Mouse (Mus musculus) hindbrain, embryonic 15.5 days (tissue): ENCODE data around the gene Fen1. TPM values are rescaled to one million over a fixed set of nuclear protein-coding genes. Genes with fewer than 3 reads are reported as not detected.
A peak's percentile ranks its signal among the peaks of the same experiment; 100 is the strongest.

ENCODE experiments used
- ATAC-seq: fragments of 200-750 bp; cut with Nextera tagmentation; 2 replicates; pipeline ENCODE4 v1.8.0; 2017; ENCODE audit warnings: low read depth, moderate number of reproducible peaks, moderate TSS enrichment; ENCODE audit not compliant: low FRiP score
- H3K27ac ChIP-seq: fragments of 300-500 bp; sonication (generic); replicated peaks from 2 replicates; pipeline ENCODE4 v1.5.1; 2015; ENCODE audit warnings: mild to moderate bottlenecking, inconsistent platforms
- H3K27me3 ChIP-seq: fragments of 300-500 bp; sonication (generic); 2 replicates; pipeline ENCODE4 v1.6.1; 2015; ENCODE audit warnings: control low read depth, inconsistent platforms
- H3K36me3 ChIP-seq: fragments of 300-500 bp; sonication (generic); 2 replicates; pipeline ENCODE4 v1.6.1; 2015; ENCODE audit warnings: control low read depth, inconsistent platforms
- H3K4me1 ChIP-seq: fragments of 300-500 bp; sonication (generic); replicated peaks from 2 replicates; pipeline ENCODE4 v1.6.1; 2015; ENCODE audit warnings: control low read depth, inconsistent platforms
- H3K4me2 ChIP-seq: fragments of 300-500 bp; sonication (generic); 2 replicates; pipeline ENCODE4 v1.6.1; 2015; ENCODE audit warnings: moderate library complexity, mild to moderate bottlenecking, inconsistent platforms
- H3K4me3 ChIP-seq: fragments of 300-500 bp; sonication (generic); 2 replicates; pipeline ENCODE4 v1.5.1; 2015; ENCODE audit warnings: mild to moderate bottlenecking, inconsistent platforms
- H3K9ac ChIP-seq: fragments of 300-500 bp; sonication (generic); 2 replicates; pipeline ENCODE4 v1.6.1; 2015; ENCODE audit warnings: inconsistent platforms
- H3K9me3 ChIP-seq: fragments of 300-500 bp; sonication (generic); 2 replicates; pipeline ENCODE4 v1.6.1; 2016; ENCODE audit warnings: control low read depth, inconsistent platforms
- WGBS: fragments of 180-500 bp; shearing (Covaris S2); methylation state at CpG from one replicate; pipeline ENCODE4 v1.1.7; 2015; 5-methylcytosine and 5-hydroxymethylcytosine counted together
- microRNA-seq: library from miRNA; unstranded; fragments of <30 nt; microRNA quantifications from one replicate; pipeline ENCODE4, GENCODE M21; 2016
- polyA plus RNA-seq: library from polyadenylated mRNA; unstranded; fragments of >200 nt; fragmentation: Nextera tagmentation; extraction: Ambion mirVana; gene quantifications from 2 replicates; pipeline ENCODE4 v1.2.1, GENCODE M21; 2015

Fen1 gene
- polyA plus RNA-seq, 1 experiment from 2014 or later = 28.2 TPM

DNA sequence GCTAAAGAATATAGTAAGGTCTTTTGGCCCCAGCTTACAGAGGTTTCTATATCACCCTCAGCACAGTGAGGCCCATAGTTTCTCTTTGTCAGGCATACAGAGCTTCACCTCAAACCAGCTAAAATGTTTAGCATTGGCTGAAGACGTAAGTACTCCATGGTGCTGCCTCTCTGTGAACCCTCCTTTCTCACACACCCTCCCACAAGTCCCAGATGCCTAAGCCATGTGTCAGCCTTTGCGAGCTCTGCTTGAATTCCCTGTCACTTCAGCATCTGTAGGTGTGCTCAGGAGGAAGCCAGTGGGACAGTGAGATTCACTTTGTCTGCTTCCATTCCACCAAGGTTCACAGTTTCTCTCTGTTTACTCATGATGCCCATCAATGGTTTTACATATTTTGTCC lies 46.2 kb downstream of the Fen1 start:
- no peak overlapping the region for H3K4me3 ChIP-seq
- no peaks in the 10 kb centered on the region for H3K9me3 ChIP-seq
- 75% methylated on average over 2 of the region's 2 CpGs for WGBS
- H3K4me2 ChIP-seq = no peak overlapping the region
- H3K36me3 ChIP-seq = no peaks in the 10 kb centered on the region
- no peak overlapping the region for H3K9ac ChIP-seq
- no peaks in the 10 kb centered on the region for H3K4me1 ChIP-seq
- no peak overlapping the region for H3K27ac ChIP-seq
- no peak for ATAC-seq
- no peaks in the 10 kb centered on the region for H3K27me3 ChIP-seq

DNA sequence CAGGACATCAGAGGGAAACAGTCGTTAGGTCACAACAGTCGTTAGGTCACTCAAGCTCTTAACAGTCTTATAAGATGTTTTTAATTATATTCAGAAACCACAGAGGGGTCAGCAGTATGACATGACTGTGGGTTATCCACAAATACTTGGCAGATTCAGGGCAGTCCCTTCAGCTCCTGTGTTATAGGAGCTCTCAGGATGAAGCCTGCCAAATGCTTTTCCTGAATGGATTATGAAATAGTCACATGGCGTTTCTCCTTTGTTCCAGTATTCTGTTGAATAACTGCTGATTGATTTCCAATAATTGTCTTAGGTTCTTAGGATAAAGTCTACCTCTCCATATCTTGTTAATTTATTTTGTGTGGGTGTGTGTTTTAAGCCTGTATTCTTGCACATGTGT lies 54.8 kb downstream of the Fen1 start:
- WGBS = 72% methylated on average over 3 of the region's 3 CpGs
- H3K4me2 ChIP-seq = no peak overlapping the region
- no peak overlapping the region for H3K9ac ChIP-seq
- no peaks in the 10 kb centered on the region for H3K9me3 ChIP-seq
- H3K27me3 ChIP-seq = no peaks in the 10 kb centered on the region
- H3K27ac ChIP-seq = no peak overlapping the region
- H3K36me3 ChIP-seq = no peaks in the 10 kb centered on the region
- H3K4me1 ChIP-seq = no peaks in the 10 kb centered on the region
- ATAC-seq = no peak
- H3K4me3 ChIP-seq = no peak overlapping the region

Small RNA genes lying within 50 kb of the gene (microRNA-seq; reads per million reads assigned to microRNA genes)
- gene Mir6993 = 2.4 reads per million, percentile 6 among the genes with 10 or more reads in this experiment

Other genes with a start within 250 kb of the Fen1 start
- 1,700 and 1,726 TPM in 2 replicates for gene Fth1, start 223.6 kb downstream of the Fen1 start, polyA plus RNA-seq
- 2.3 TPM in 2 replicates for gene Best1, start 202.5 kb downstream of the Fen1 start, polyA plus RNA-seq
- gene Rab3il1, start 202.5 kb downstream of the Fen1 start, polyA plus RNA-seq = 20.7 and 22.3 TPM in 2 replicates
- gene Fads3, start 162.6 kb downstream of the Fen1 start, polyA plus RNA-seq = 31.4 and 32.8 TPM in 2 replicates
- 218 and 229 TPM in 2 replicates for gene Fads2, start 102.4 kb downstream of the Fen1 start, polyA plus RNA-seq
- 155 and 160 TPM in 2 replicates for gene Fads1, start 21.3 kb downstream of the Fen1 start, polyA plus RNA-seq
- gene Tmem258, start 155 bp downstream of the Fen1 start, polyA plus RNA-seq = 330 and 360 TPM in 2 replicates
- 0.76 and 0.92 TPM in 2 replicates for gene Myrf, start 36.6 kb upstream of the Fen1 start, polyA plus RNA-seq
- gene Dagla, start 100.7 kb upstream of the Fen1 start, polyA plus RNA-seq = 11.3 and 14.3 TPM in 2 replicates
- 17.4 and 21.0 TPM in 2 replicates for gene Syt7, start 184.9 kb upstream of the Fen1 start, polyA plus RNA-seq